Mouse (Mus musculus): ENCODE data around the gene Plg. TPM values are rescaled to one million over a fixed set of nuclear protein-coding genes. Genes with fewer than 3 reads are reported as not detected.

Gene Plg
- polyA plus RNA-seq, 1 experiment from 2014 or later, result 355 TPM

- WGBS (ENCODE audit: insufficient replicate concordance), result 55% methylated on average over 8 of the region's 8 CpGs
- Histone ChIP-seq H3K36me3 (replicated peaks) (no peaks in the 10 kb centered on the region), H3K4me1 (replicated peaks) (no peaks in the 10 kb centered on the region), H3K27me3 (no peaks in the 10 kb centered on the region), H3K4me2 (no peak overlapping the region), H3K9me3 (replicated peaks) (no peaks in the 10 kb centered on the region), H3K9ac (no peak overlapping the region), H3K27ac (replicated peaks) (no peak overlapping the region), H3K4me3 (replicated peaks) (no peak overlapping the region)
- ATAC-seq (ENCODE audit: insufficient read depth), result no peak
These were observed 14.0 kb upstream of the Plg start for GRCm38 (mm10) chr17:12364426-12364735.

GRCm38 (mm10) chr17:12367373-12367930 lies 11.0 kb upstream of the Plg start:
- H3K9me3 ChIP-seq (replicated peaks), result no peaks in the 10 kb centered on the region
- peaks cover 9% of the 10 kb centered on the region for H3K4me1 ChIP-seq (replicated peaks)
- ATAC-seq (ENCODE audit: insufficient read depth), result 0 out of 2 replicates have a peak, but pooled peaks have one; percentile 25
- WGBS (ENCODE audit: insufficient replicate concordance), result 23% methylated on average over 5 of the region's 5 CpGs
- H3K4me3 ChIP-seq (replicated peaks), result no peak overlapping the region
- no peak overlapping the region for H3K4me2 ChIP-seq
- H3K36me3 ChIP-seq (replicated peaks), result no peaks in the 10 kb centered on the region
- no peaks in the 10 kb centered on the region; the same call in 1 of the 2 replicates for H3K27me3 ChIP-seq
- H3K9ac ChIP-seq, result no peak overlapping the region
- H3K27ac ChIP-seq (replicated peaks), result no peak overlapping the region

- Histone ChIP-seq H3K27me3 (no peaks in the 10 kb centered on the region; the same call in 1 of the 2 replicates), H3K27ac (replicated peaks) (no peak overlapping the region), H3K4me3 (replicated peaks) (no peak overlapping the region), H3K4me2 (no peak overlapping the region), H3K36me3 (replicated peaks) (no peaks in the 10 kb centered on the region), H3K9ac (no peak overlapping the region), H3K4me1 (replicated peaks) (peaks cover 19% of the 10 kb centered on the region), H3K9me3 (replicated peaks) (no peaks in the 10 kb centered on the region)
- ATAC-seq (ENCODE audit: insufficient read depth), result no peak
- WGBS (ENCODE audit: insufficient replicate concordance), result 49% methylated on average over 5 of the region's 5 CpGs
These were observed 9.0 kb upstream of the Plg start for GRCm38 (mm10) chr17:12369393-12369792.

GRCm38 (mm10) chr17:12370289-12370688 lies 8.1 kb upstream of the Plg start:
- WGBS (ENCODE audit: insufficient replicate concordance), result 50% methylated on average over 4 of the region's 4 CpGs
- H3K9me3 ChIP-seq (replicated peaks), result no peaks in the 10 kb centered on the region
- ATAC-seq (ENCODE audit: insufficient read depth), result no peak

GRCm38 (mm10) chr17:12371310-12371925 lies 7.0 kb upstream of the Plg start:
- Histone ChIP-seq H3K9ac (no peak overlapping the region), H3K4me2 (peak overlapping the region; percentile 58), H3K27ac (replicated peaks) (no peak overlapping the region), H3K36me3 (replicated peaks) (no peaks in the 10 kb centered on the region), H3K4me1 (replicated peaks) (peaks cover 31% of the 10 kb centered on the region), H3K27me3 (no peaks in the 10 kb centered on the region; the same call in 1 of the 2 replicates), H3K9me3 (replicated peaks) (no peaks in the 10 kb centered on the region), H3K4me3 (replicated peaks) (peak overlapping the region; percentile 15)
- 18% methylated on average over 10 of the region's 10 CpGs for WGBS (ENCODE audit: insufficient replicate concordance)
- no peak for ATAC-seq (ENCODE audit: insufficient read depth)

More at GRCm38 (mm10) chr17:12370289-12370688, 8.1 kb upstream of the Plg start:
- no peaks in the 10 kb centered on the region; the same call in 1 of the 2 replicates for H3K27me3 ChIP-seq
- H3K4me2 ChIP-seq, result no peak overlapping the region
- no peaks in the 10 kb centered on the region for H3K36me3 ChIP-seq (replicated peaks)
- no peak overlapping the region for H3K27ac ChIP-seq (replicated peaks)
- no peak overlapping the region for H3K4me3 ChIP-seq (replicated peaks)
- peaks cover 28% of the 10 kb centered on the region for H3K4me1 ChIP-seq (replicated peaks)
- no peak overlapping the region for H3K9ac ChIP-seq

GRCm38 (mm10) chr17:12372021-12372420 lies 6.4 kb upstream of the Plg start:
- no peak overlapping the region for H3K9ac ChIP-seq
- 9% methylated on average over 4 of the region's 4 CpGs for WGBS (ENCODE audit: insufficient replicate concordance)
- no peak overlapping the region for H3K27ac ChIP-seq (replicated peaks)
- peaks cover 31% of the 10 kb centered on the region for H3K4me1 ChIP-seq (replicated peaks)
- H3K36me3 ChIP-seq (replicated peaks), result no peaks in the 10 kb centered on the region
- ATAC-seq (ENCODE audit: insufficient read depth), result peak; percentile 47; the same call in 1 of the 2 replicates
- H3K4me3 ChIP-seq (replicated peaks), result peak overlapping the region; percentile 15
- H3K4me2 ChIP-seq, result peak overlapping the region; percentile 58
- H3K9me3 ChIP-seq (replicated peaks), result no peaks in the 10 kb centered on the region
- H3K27me3 ChIP-seq, result no peaks in the 10 kb centered on the region; the same call in 1 of the 2 replicates

GRCm38 (mm10) chr17:12373601-12374144 lies 4.7 kb upstream of the Plg start:
- WGBS (ENCODE audit: insufficient replicate concordance), result 26% methylated on average over 3 of the region's 3 CpGs
- ATAC-seq (ENCODE audit: insufficient read depth), result no peak
- Histone ChIP-seq H3K9ac (no peak overlapping the region), H3K4me2 (no peak overlapping the region), H3K27me3 (no peaks in the 10 kb centered on the region; the same call in 1 of the 2 replicates), H3K36me3 (replicated peaks) (no peaks in the 10 kb centered on the region), H3K27ac (replicated peaks) (no peak overlapping the region), H3K4me1 (replicated peaks) (peaks cover 31% of the 10 kb centered on the region), H3K9me3 (replicated peaks) (no peaks in the 10 kb centered on the region), H3K4me3 (replicated peaks) (no peak overlapping the region)

- Histone ChIP-seq H3K27me3 (no peaks in the 10 kb centered on the region), H3K9me3 (replicated peaks) (no peaks in the 10 kb centered on the region), H3K27ac (replicated peaks) (peak overlapping the region; percentile 57), H3K4me1 (replicated peaks) (peaks cover 7% of the 10 kb centered on the region; the same call in 1 of the 2 replicates), H3K9ac (no peak overlapping the region; the same call in 1 of the 2 replicates), H3K4me3 (replicated peaks) (peak overlapping the region; percentile 43), H3K36me3 (replicated peaks) (no peaks in the 10 kb centered on the region), H3K4me2 (peak overlapping the region; percentile 33)
- 56% methylated on average over 4 of the region's 4 CpGs for WGBS (ENCODE audit: insufficient replicate concordance)
- ATAC-seq (ENCODE audit: insufficient read depth), result peak; percentile 23; the same call in 1 of the 2 replicates
These were observed 1.9 kb downstream of the Plg start for GRCm38 (mm10) chr17:12380287-12380686.

GRCm38 (mm10) chr17:12381579-12381978 lies 3.2 kb downstream of the Plg start:
- peak overlapping the region; percentile 34 for H3K4me2 ChIP-seq
- 37% methylated on average over 2 of the region's 2 CpGs for WGBS (ENCODE audit: insufficient replicate concordance)
- peaks cover 8% of the 10 kb centered on the region; the same call in 1 of the 2 replicates for H3K4me1 ChIP-seq (replicated peaks)
- no peak overlapping the region for H3K9ac ChIP-seq
- no peak overlapping the region for H3K27ac ChIP-seq (replicated peaks)
- H3K36me3 ChIP-seq (replicated peaks), result no peaks in the 10 kb centered on the region
- no peak for ATAC-seq (ENCODE audit: insufficient read depth)
- H3K9me3 ChIP-seq (replicated peaks), result no peaks in the 10 kb centered on the region
- H3K4me3 ChIP-seq (replicated peaks), result no peak overlapping the region
- no peaks in the 10 kb centered on the region for H3K27me3 ChIP-seq

GRCm38 (mm10) chr17:12382531-12382930 lies 4.1 kb downstream of the Plg start:
- Histone ChIP-seq H3K27me3 (no peaks in the 10 kb centered on the region), H3K4me3 (replicated peaks) (no peak overlapping the region), H3K9me3 (replicated peaks) (no peaks in the 10 kb centered on the region), H3K27ac (replicated peaks) (peak overlapping the region; percentile 11; the same call in 1 of the 2 replicates), H3K9ac (no peak overlapping the region), H3K4me2 (no peak overlapping the region), H3K36me3 (replicated peaks) (no peaks in the 10 kb centered on the region), H3K4me1 (replicated peaks) (peaks cover 8% of the 10 kb centered on the region; the same call in 1 of the 2 replicates)
- no peak for ATAC-seq (ENCODE audit: insufficient read depth)
- 25% methylated on average over 2 of the region's 2 CpGs for WGBS (ENCODE audit: insufficient replicate concordance)

GRCm38 (mm10) chr17:12385049-12385794 lies 6.8 kb downstream of the Plg start:
- no peaks in the 10 kb centered on the region for H3K9me3 ChIP-seq (replicated peaks)
- H3K9ac ChIP-seq, result no peak overlapping the region
- peak; percentile 58 for ATAC-seq (ENCODE audit: insufficient read depth)
- H3K4me2 ChIP-seq, result peak overlapping the region; percentile 23; the same call in 1 of the 2 replicates
- peaks cover 19% of the 10 kb centered on the region for H3K36me3 ChIP-seq (replicated peaks)
- WGBS (ENCODE audit: insufficient replicate concordance), result 27% methylated on average over 8 of the region's 8 CpGs
- H3K27me3 ChIP-seq, result no peaks in the 10 kb centered on the region
- H3K4me3 ChIP-seq (replicated peaks), result no peak overlapping the region
- peak overlapping the region; percentile 66 for H3K27ac ChIP-seq (replicated peaks)
- peaks cover 13% of the 10 kb centered on the region; the same call in 1 of the 2 replicates for H3K4me1 ChIP-seq (replicated peaks)
